Mouse (Mus musculus): ENCODE results near the gene Ipp. TPM values are rescaled to one million over a fixed set of nuclear protein-coding genes. Genes with fewer than 3 reads are reported as not detected.
A peak's percentile ranks its signal among the peaks of the same experiment; 100 is the strongest.

Ipp gene
- polyA plus RNA-seq, 1 experiment: 9.6 TPM

DNA sequence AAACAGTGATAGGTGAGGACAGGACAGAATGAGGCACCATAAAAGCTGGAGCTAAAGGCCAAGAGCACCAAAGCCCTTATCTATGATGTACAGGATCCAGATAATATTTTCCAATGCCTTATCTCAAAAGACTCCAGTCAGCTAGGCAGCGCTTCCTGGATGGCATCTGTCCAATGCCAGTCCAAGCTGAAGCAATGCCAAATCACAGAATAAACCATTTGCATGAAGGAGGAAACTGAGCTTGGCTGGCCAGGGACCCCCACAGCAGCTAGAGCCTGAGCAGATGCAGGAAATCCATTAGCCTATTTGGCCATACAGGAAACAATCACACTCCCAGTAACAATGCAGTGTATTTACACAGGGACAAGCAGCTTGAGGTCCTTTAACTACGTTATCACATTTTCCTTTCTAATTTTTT lies 16.2 kb upstream of the Ipp start:
- H3K36me3 ChIP-seq (ENCODE audit: control insufficient read depth, insufficient read depth, low read length): no peaks in the 10 kb centered on the region
- no peaks in the 10 kb centered on the region for H3K27me3 ChIP-seq (ENCODE audit: control insufficient read depth, insufficient read depth, low read length)
- H3K4me3 ChIP-seq (ENCODE audit: control insufficient read depth, low read depth, low read length): no peak overlapping the region
- no peak for TF ChIP-seq CTCF (IDR thresholded peaks at IDR 0.05; ENCODE audit: control insufficient read depth, insufficient read depth, insufficient replicate concordance, low read depth, low read length)
- TF ChIP-seq POLR2A (IDR thresholded peaks at IDR 0.05; ENCODE audit: control insufficient read depth, low read depth, low read length): no peak
- no peak overlapping the region for H3K27ac ChIP-seq (ENCODE audit: control insufficient read depth, insufficient read depth, low read depth, low read length)
- no peaks in the 10 kb centered on the region for H3K4me1 ChIP-seq (ENCODE audit: control insufficient read depth, insufficient read depth, low read length)

DNA sequence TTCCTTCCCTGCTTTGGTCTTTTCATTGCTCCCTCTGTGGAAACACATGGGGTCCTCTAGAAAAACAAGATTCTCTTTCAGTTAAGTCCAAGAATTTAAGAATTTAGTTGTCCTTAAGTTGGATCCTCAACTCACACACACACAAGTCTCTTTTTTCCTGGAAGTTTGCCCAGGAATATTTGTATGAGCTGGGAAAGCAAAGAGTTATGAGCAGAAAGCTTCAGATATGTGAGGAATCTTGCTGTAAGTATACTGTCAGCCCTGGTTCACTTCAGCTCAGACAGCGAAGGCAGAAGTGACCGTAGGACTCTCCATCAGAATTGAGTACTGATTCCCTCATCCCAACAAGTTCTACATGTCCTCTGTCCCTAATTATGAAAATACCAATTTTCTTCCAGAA lies 15.5 kb upstream of the Ipp start:
- TF ChIP-seq POLR2A (IDR thresholded peaks at IDR 0.05; ENCODE audit: control insufficient read depth, low read depth, low read length) (no peak), CTCF (IDR thresholded peaks at IDR 0.05; ENCODE audit: control insufficient read depth, insufficient read depth, insufficient replicate concordance, low read depth, low read length) (no peak)
- no peaks in the 10 kb centered on the region for H3K27me3 ChIP-seq (ENCODE audit: control insufficient read depth, insufficient read depth, low read length)
- no peak overlapping the region for H3K4me3 ChIP-seq (ENCODE audit: control insufficient read depth, low read depth, low read length)
- H3K36me3 ChIP-seq (ENCODE audit: control insufficient read depth, insufficient read depth, low read length): no peaks in the 10 kb centered on the region
- no peaks in the 10 kb centered on the region for H3K4me1 ChIP-seq (ENCODE audit: control insufficient read depth, insufficient read depth, low read length)
- H3K27ac ChIP-seq (ENCODE audit: control insufficient read depth, insufficient read depth, low read depth, low read length): no peak overlapping the region

DNA sequence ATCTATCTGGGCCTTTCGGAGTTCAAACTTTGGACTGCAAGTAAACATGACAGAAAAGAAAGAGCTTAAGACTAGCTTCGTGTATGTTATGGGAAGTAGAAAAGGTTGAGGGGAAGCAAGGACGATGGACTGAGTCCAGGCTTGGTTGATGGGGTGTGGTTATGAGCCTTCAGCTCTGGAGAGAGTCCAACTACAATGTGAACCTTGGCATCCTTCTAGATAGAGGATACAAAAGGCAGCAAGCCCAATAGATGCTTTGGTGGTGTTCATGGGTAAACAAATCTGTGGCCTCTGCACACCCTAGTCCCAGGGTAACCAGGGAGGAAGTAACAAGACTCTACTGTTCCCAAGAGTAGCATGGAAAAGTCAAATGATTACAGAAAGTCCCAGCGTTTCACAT lies 14.9 kb upstream of the Ipp start:
- no peak overlapping the region for H3K27ac ChIP-seq (ENCODE audit: control insufficient read depth, insufficient read depth, low read depth, low read length)
- no peak overlapping the region for H3K4me3 ChIP-seq (ENCODE audit: control insufficient read depth, low read depth, low read length)
- TF ChIP-seq POLR2A (IDR thresholded peaks at IDR 0.05; ENCODE audit: control insufficient read depth, low read depth, low read length) (no peak), CTCF (IDR thresholded peaks at IDR 0.05; ENCODE audit: control insufficient read depth, insufficient read depth, insufficient replicate concordance, low read depth, low read length) (no peak)

DNA sequence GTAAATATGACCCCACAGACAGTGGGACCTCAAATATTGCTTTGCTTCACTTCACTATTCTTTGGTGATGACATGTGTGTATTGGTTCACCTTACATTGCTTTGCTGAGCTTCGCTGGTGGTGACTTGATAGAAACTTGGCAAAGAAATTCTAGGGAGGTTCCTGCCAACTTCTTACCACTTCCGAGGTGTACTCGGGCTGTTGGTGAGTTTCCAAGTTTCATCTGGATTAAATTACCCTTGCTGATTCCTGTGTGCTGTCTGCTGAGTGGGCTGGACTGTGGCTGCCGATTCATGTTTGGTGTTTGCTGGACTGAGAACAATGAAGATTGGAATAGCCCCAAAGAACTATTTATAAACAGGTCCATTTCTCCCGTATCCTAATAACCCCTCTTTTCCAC lies 13.7 kb upstream of the Ipp start:
- Histone ChIP-seq H3K4me1 (ENCODE audit: control insufficient read depth, insufficient read depth, low read length) (no peaks in the 10 kb centered on the region), H3K36me3 (ENCODE audit: control insufficient read depth, insufficient read depth, low read length) (no peaks in the 10 kb centered on the region), H3K27me3 (ENCODE audit: control insufficient read depth, insufficient read depth, low read length) (no peaks in the 10 kb centered on the region), H3K4me3 (ENCODE audit: control insufficient read depth, low read depth, low read length) (no peak overlapping the region), H3K27ac (ENCODE audit: control insufficient read depth, insufficient read depth, low read depth, low read length) (no peak overlapping the region)
- TF ChIP-seq POLR2A (IDR thresholded peaks at IDR 0.05; ENCODE audit: control insufficient read depth, low read depth, low read length) (no peak), CTCF (IDR thresholded peaks at IDR 0.05; ENCODE audit: control insufficient read depth, insufficient read depth, insufficient replicate concordance, low read depth, low read length) (no peak)

More for the DNA sequence above, 14.9 kb upstream of the Ipp start:
- no peaks in the 10 kb centered on the region for H3K4me1 ChIP-seq (ENCODE audit: control insufficient read depth, insufficient read depth, low read length)
- H3K36me3 ChIP-seq (ENCODE audit: control insufficient read depth, insufficient read depth, low read length): no peaks in the 10 kb centered on the region
- no peaks in the 10 kb centered on the region for H3K27me3 ChIP-seq (ENCODE audit: control insufficient read depth, insufficient read depth, low read length)

DNA sequence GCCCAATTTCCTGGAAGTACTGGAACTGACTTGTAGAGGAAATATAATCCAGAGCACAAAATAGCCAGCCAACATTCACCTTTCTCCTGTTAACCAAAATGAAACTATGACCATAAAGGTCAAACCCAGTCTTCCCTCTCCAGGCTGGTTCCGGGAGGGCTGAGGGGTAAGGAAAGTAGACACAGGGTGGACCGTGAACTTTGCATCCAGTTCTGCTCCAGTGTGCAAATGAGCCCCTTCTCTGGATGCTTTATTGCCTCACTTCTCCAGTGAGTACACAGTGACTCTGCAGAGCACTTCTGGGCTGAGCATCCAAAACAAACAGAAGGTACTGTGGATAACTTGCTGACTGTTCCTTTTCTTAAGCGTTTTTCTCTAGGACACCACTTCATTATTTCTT lies 7.4 kb upstream of the Ipp start:
- Histone ChIP-seq H3K27me3 (ENCODE audit: control insufficient read depth, insufficient read depth, low read length) (no peaks in the 10 kb centered on the region), H3K4me1 (ENCODE audit: control insufficient read depth, insufficient read depth, low read length) (no peaks in the 10 kb centered on the region), H3K4me3 (ENCODE audit: control insufficient read depth, low read depth, low read length) (no peak overlapping the region), H3K27ac (ENCODE audit: control insufficient read depth, insufficient read depth, low read depth, low read length) (no peak overlapping the region), H3K36me3 (ENCODE audit: control insufficient read depth, insufficient read depth, low read length) (no peaks in the 10 kb centered on the region)
- TF ChIP-seq POLR2A (IDR thresholded peaks at IDR 0.05; ENCODE audit: control insufficient read depth, low read depth, low read length): no peak
- no peak for TF ChIP-seq CTCF (IDR thresholded peaks at IDR 0.05; ENCODE audit: control insufficient read depth, insufficient read depth, insufficient replicate concordance, low read depth, low read length)

DNA sequence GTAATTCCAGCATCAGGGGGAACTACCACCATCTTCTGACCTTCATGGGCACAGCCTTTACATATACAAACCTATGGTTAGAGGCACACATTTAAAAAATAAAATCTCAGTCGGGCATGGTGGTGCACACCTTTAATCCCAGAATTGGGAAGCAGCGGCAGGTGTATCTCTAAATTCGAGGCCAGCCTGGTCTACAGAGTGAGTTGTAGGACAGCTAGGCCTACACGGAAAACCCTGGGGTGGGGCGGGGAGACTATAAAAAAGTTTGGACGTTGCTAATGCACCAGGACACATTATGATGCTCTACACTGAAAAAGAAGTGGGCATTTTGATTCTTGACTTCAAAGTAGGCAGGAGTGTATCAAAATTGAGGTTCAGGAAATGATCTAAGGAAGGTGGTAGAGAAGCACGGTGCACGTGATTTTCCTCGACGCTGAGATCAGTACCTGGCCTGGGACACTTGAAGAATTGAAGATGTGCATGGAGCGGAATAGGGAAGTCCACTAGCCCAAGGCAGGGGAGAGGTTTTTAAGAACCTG lies 394 bp upstream of the Ipp start:
- H3K27me3 ChIP-seq (ENCODE audit: control insufficient read depth, insufficient read depth, low read length): no peaks in the 10 kb centered on the region
- peak overlapping the region; percentile 77 for H3K27ac ChIP-seq (ENCODE audit: control insufficient read depth, insufficient read depth, low read depth, low read length)
- H3K4me1 ChIP-seq (ENCODE audit: control insufficient read depth, insufficient read depth, low read length): peaks cover 5% of the 10 kb centered on the region; the same call in 1 of the 2 replicates
- H3K36me3 ChIP-seq (ENCODE audit: control insufficient read depth, insufficient read depth, low read length): no peaks in the 10 kb centered on the region
- no peak for TF ChIP-seq POLR2A (IDR thresholded peaks at IDR 0.05; ENCODE audit: control insufficient read depth, low read depth, low read length)
- peak overlapping the region; percentile 90 for H3K4me3 ChIP-seq (ENCODE audit: control insufficient read depth, low read depth, low read length)

DNA sequence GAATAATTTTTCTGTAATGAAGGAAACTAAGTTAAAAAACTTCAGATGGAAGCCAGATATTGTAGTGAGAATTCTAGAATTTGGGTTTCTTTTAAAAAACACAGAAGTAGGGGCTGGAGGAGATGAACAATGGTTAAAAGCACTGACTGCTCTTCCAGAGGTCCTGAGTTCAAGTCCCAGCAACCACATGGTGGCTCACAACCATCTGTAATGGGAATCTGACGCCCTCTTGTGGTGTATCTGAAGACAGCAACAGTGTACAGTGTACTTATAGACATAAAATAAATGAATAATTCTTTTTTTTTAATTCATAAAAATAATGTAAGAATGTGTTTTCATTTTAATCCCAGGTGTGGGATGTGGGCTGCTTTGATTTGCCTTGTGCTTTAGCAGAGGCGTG lies 23.8 kb downstream of the Ipp start:
- H3K36me3 ChIP-seq (ENCODE audit: control insufficient read depth, insufficient read depth, low read length): no peaks in the 10 kb centered on the region
- TF ChIP-seq POLR2A (IDR thresholded peaks at IDR 0.05; ENCODE audit: control insufficient read depth, low read depth, low read length) (no peak), CTCF (IDR thresholded peaks at IDR 0.05; ENCODE audit: control insufficient read depth, insufficient read depth, insufficient replicate concordance, low read depth, low read length) (no peak)
- no peak overlapping the region for H3K4me3 ChIP-seq (ENCODE audit: control insufficient read depth, low read depth, low read length)
- no peak overlapping the region for H3K27ac ChIP-seq (ENCODE audit: control insufficient read depth, insufficient read depth, low read depth, low read length)
- H3K27me3 ChIP-seq (ENCODE audit: control insufficient read depth, insufficient read depth, low read length): no peaks in the 10 kb centered on the region
- H3K4me1 ChIP-seq (ENCODE audit: control insufficient read depth, insufficient read depth, low read length): no peaks in the 10 kb centered on the region

DNA sequence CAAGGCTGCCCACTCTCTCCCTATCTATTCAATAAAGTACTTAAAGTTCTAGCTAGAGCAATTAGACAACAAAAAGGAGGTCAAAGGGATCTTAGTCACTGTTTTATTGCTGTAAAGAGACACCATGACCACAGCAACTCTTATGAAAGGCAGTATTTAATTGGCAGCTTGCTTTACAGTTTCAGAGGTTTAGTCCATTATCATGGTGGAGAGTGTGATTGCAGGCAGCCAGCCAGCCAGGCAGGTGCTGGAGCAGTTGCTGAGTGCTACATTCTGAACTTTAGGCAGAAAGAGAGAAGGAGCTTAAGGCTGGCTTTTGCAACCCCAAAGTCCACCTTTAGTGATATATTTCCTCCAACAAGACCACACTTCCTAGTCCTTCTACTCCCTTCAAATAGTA lies 29.0 kb downstream of the Ipp start:
- Histone ChIP-seq H3K27me3 (ENCODE audit: control insufficient read depth, insufficient read depth, low read length) (no peaks in the 10 kb centered on the region), H3K4me3 (ENCODE audit: control insufficient read depth, low read depth, low read length) (no peak overlapping the region), H3K27ac (ENCODE audit: control insufficient read depth, insufficient read depth, low read depth, low read length) (no peak overlapping the region), H3K4me1 (ENCODE audit: control insufficient read depth, insufficient read depth, low read length) (no peaks in the 10 kb centered on the region), H3K36me3 (ENCODE audit: control insufficient read depth, insufficient read depth, low read length) (peaks cover 2% of the 10 kb centered on the region)
- TF ChIP-seq CTCF (IDR thresholded peaks at IDR 0.05; ENCODE audit: control insufficient read depth, insufficient read depth, insufficient replicate concordance, low read depth, low read length): no peak
- TF ChIP-seq POLR2A (IDR thresholded peaks at IDR 0.05; ENCODE audit: control insufficient read depth, low read depth, low read length): no peak

Data from testis, adult 2 months (tissue).